Mouse (Mus musculus): ENCODE results near the gene Wfdc5. TPM values are rescaled to one million over a fixed set of nuclear protein-coding genes. Genes with fewer than 3 reads are reported as not detected.
"Not testable (repeated sequence)": the region's sequence is repeated elsewhere in the genome, so short reads cannot be mapped to it uniquely, and the experiment has no call there.

Wfdc5 gene
- polyA plus RNA-seq, 2 experiments = not detected

GRCm38 (mm10) chr2:164210892-164211291 is 28.4 kb upstream of the Wfdc5 start:
- WGBS (ENCODE audit: insufficient replicate concordance) = 75% methylated on average over 4 of the region's 4 CpGs
- no peak for ATAC-seq (ENCODE audit: insufficient read depth)
- Histone ChIP-seq H3K36me3 (replicated peaks; ENCODE audit: control insufficient read depth, insufficient read depth, low read depth) (no peaks in the 10 kb centered on the region), H3K9me3 (ENCODE audit: control insufficient read depth, low read length) (no peaks in the 10 kb centered on the region), H3K4me3 (ENCODE audit: insufficient read depth in 1 of 2, low read depth in 2 of 2, low read length in 2 of 2) (no peak overlapping the region), H3K9ac (replicated peaks) (no peak overlapping the region), H3K4me1 (replicated peaks; ENCODE audit: control insufficient read depth in 2 of 2, insufficient read depth in 2 of 2, low read length in 1 of 2) (no peaks in the 10 kb centered on the region), H3K27ac (no peak overlapping the region), H3K27me3 (ENCODE audit: control insufficient read depth, insufficient read depth, low read length) (no peaks in the 10 kb centered on the region), H3K4me2 (ENCODE audit: low read depth) (no peak overlapping the region)
- TF ChIP-seq CTCF (IDR thresholded peaks at IDR 0.05; ENCODE audit: low read depth) = no peak
- TF ChIP-seq EP300 (IDR thresholded peaks at IDR 0.05; ENCODE audit: low read depth) = no peak
- no peak for DNase-seq (ENCODE audit: low read depth in 3 of 3, low spot score in 3 of 3)

DNA sequence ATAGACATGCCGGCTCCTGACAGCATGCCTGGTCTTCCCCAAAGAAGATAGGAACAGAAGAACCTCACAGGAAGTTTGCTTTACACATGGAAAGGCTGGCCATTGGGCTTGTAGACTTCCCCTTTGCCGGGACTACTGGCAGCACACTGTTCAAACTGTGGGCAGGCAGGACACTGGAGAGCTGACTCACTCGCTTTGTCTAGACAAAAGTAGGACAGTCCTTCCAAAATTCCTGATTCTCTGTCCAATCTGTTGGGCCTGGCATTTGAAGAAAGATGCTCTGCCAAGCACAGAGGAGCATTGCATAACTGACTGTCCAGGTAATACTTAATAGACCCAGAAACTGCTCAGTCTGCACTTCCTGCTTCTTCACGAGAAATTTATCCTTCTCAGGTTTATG is 24.1 kb upstream of the Wfdc5 start:
- no peak overlapping the region for H3K9ac ChIP-seq (replicated peaks)
- H3K27ac ChIP-seq = no peak overlapping the region
- ATAC-seq (ENCODE audit: insufficient read depth) (no peak), DNase-seq (ENCODE audit: low read depth in 3 of 3, low spot score in 3 of 3) (no peak)
- H3K4me1 ChIP-seq (replicated peaks; ENCODE audit: control insufficient read depth in 2 of 2, insufficient read depth in 2 of 2, low read length in 1 of 2) = no peaks in the 10 kb centered on the region
- TF ChIP-seq CTCF (IDR thresholded peaks at IDR 0.05; ENCODE audit: low read depth) = no peak
- TF ChIP-seq EP300 (IDR thresholded peaks at IDR 0.05; ENCODE audit: low read depth) = no peak
- 34% methylated on average over 4 of the region's 4 CpGs for WGBS (ENCODE audit: insufficient replicate concordance)
- H3K4me2 ChIP-seq (ENCODE audit: low read depth) = no peak overlapping the region
- no peaks in the 10 kb centered on the region for H3K36me3 ChIP-seq (replicated peaks; ENCODE audit: control insufficient read depth, insufficient read depth, low read depth)
- H3K27me3 ChIP-seq (ENCODE audit: control insufficient read depth, insufficient read depth, low read length) = no peaks in the 10 kb centered on the region
- H3K9me3 ChIP-seq (ENCODE audit: control insufficient read depth, low read length) = no peaks in the 10 kb centered on the region
- H3K4me3 ChIP-seq (ENCODE audit: insufficient read depth in 1 of 2, low read depth in 2 of 2, low read length in 2 of 2) = no peak overlapping the region

DNA sequence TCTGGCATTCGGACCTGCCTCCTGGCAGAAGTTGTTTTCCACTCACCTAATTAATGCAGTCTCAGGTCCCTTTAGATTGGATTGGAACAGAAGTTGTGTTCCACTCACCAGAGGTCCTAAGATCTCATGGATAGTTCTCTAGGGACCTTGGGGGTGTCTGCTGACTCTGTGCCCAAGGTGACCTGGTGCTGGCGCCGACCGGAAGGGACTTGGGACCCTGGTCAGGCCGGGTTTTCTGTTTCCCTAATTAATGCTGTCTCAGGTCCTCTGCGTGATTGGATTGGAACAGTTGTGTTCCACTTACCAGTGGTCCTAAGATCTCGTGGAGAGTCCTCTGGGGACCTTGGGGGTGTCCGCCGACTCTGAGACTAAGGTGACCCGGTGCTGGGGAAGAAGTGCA is 23.5 kb upstream of the Wfdc5 start:
- H3K4me2 ChIP-seq (ENCODE audit: low read depth) = not testable (repeated sequence)
- WGBS (ENCODE audit: insufficient replicate concordance) = 72% methylated on average over 10 of the region's 10 CpGs

GRCm38 (mm10) chr2:164199626-164200327 is 17.2 kb upstream of the Wfdc5 start, which contains the start of gene Wfdc15a:
Gene Wfdc15a, minus strand, starts transcription at chr2:164200130.
- H3K4me3 ChIP-seq (ENCODE audit: insufficient read depth in 1 of 2, low read depth in 2 of 2, low read length in 2 of 2) = no peak within 1 kb of the TSS
- H3K27ac ChIP-seq = no peak within 1 kb of the TSS
- H3K36me3 ChIP-seq (replicated peaks; ENCODE audit: control insufficient read depth, insufficient read depth, low read depth) = no peaks in the 10 kb centered on the region
- no peak within 1 kb of the TSS for H3K4me2 ChIP-seq (ENCODE audit: low read depth)
- ATAC-seq (ENCODE audit: insufficient read depth) (no peak), DNase-seq (ENCODE audit: low read depth in 3 of 3, low spot score in 3 of 3) (no peak)
- no peak within 1 kb of the TSS for H3K9ac ChIP-seq (replicated peaks)
- no peaks in the 10 kb centered on the region for H3K9me3 ChIP-seq (ENCODE audit: control insufficient read depth, low read length)
- TF ChIP-seq EP300 (IDR thresholded peaks at IDR 0.05; ENCODE audit: low read depth) (no peak), CTCF (IDR thresholded peaks at IDR 0.05; ENCODE audit: low read depth) (no peak)
- 60% methylated on average over 20 of the region's 20 CpGs for WGBS (ENCODE audit: insufficient replicate concordance)
- no peaks in the 10 kb centered on the region for H3K27me3 ChIP-seq (ENCODE audit: control insufficient read depth, insufficient read depth, low read length)
- H3K4me1 ChIP-seq (replicated peaks; ENCODE audit: control insufficient read depth in 2 of 2, insufficient read depth in 2 of 2, low read length in 1 of 2) = no peaks in the 10 kb centered on the region

More for the DNA sequence above, 23.5 kb upstream of the Wfdc5 start:
- not testable (repeated sequence) for ATAC-seq (ENCODE audit: insufficient read depth); H3K4me3 ChIP-seq (ENCODE audit: insufficient read depth in 1 of 2, low read depth in 2 of 2, low read length in 2 of 2); H3K27me3 ChIP-seq (ENCODE audit: control insufficient read depth, insufficient read depth, low read length); H3K27ac ChIP-seq; H3K4me1 ChIP-seq (replicated peaks; ENCODE audit: control insufficient read depth in 2 of 2, insufficient read depth in 2 of 2, low read length in 1 of 2); DNase-seq (ENCODE audit: low read depth in 3 of 3, low spot score in 3 of 3); H3K9me3 ChIP-seq (ENCODE audit: control insufficient read depth, low read length); H3K9ac ChIP-seq (replicated peaks); H3K36me3 ChIP-seq (replicated peaks; ENCODE audit: control insufficient read depth, insufficient read depth, low read depth)

- no peak for DNase-seq (ENCODE audit: low read depth in 3 of 3, low spot score in 3 of 3)
- H3K4me1 ChIP-seq (replicated peaks; ENCODE audit: control insufficient read depth in 2 of 2, insufficient read depth in 2 of 2, low read length in 1 of 2) = no peaks in the 10 kb centered on the region
- no peak overlapping the region for H3K9ac ChIP-seq (replicated peaks)
- H3K4me3 ChIP-seq (ENCODE audit: insufficient read depth in 1 of 2, low read depth in 2 of 2, low read length in 2 of 2) = no peak overlapping the region
- H3K27ac ChIP-seq = no peak overlapping the region
- no peak overlapping the region for H3K4me2 ChIP-seq (ENCODE audit: low read depth)
- 64% methylated on average over 5 of the region's 5 CpGs for WGBS (ENCODE audit: insufficient replicate concordance)
- no peaks in the 10 kb centered on the region for H3K9me3 ChIP-seq (ENCODE audit: control insufficient read depth, low read length)
- no peaks in the 10 kb centered on the region for H3K36me3 ChIP-seq (replicated peaks; ENCODE audit: control insufficient read depth, insufficient read depth, low read depth)
- H3K27me3 ChIP-seq (ENCODE audit: control insufficient read depth, insufficient read depth, low read length) = no peaks in the 10 kb centered on the region
- TF ChIP-seq CTCF (IDR thresholded peaks at IDR 0.05; ENCODE audit: low read depth) (no peak), EP300 (IDR thresholded peaks at IDR 0.05; ENCODE audit: low read depth) (no peak)
- ATAC-seq (ENCODE audit: insufficient read depth) = no peak
Measured at GRCm38 (mm10) chr2:164196700-164196990, 14.1 kb upstream of the Wfdc5 start.

Data from liver, embryonic 14.5 days (tissue).